Mouse (Mus musculus): ENCODE measurements around the gene Tusc2. TPM values are rescaled to one million over a fixed set of nuclear protein-coding genes. Genes with fewer than 3 reads are reported as not detected.

The Tusc2 gene
- 10 to 100 TPM; 25.7 to 26.8 TPM for total RNA-seq (2021)

- intact Hi-C loops (cut with DNase I), result no loop called here
- DNase-seq, result peak; percentile 97
Observed at GRCm38 (mm10) chr9:107563029-107563581, at the start of gene Tusc2. Gene Tusc2 (plus strand): TSS chr9:107563255.

DNA sequence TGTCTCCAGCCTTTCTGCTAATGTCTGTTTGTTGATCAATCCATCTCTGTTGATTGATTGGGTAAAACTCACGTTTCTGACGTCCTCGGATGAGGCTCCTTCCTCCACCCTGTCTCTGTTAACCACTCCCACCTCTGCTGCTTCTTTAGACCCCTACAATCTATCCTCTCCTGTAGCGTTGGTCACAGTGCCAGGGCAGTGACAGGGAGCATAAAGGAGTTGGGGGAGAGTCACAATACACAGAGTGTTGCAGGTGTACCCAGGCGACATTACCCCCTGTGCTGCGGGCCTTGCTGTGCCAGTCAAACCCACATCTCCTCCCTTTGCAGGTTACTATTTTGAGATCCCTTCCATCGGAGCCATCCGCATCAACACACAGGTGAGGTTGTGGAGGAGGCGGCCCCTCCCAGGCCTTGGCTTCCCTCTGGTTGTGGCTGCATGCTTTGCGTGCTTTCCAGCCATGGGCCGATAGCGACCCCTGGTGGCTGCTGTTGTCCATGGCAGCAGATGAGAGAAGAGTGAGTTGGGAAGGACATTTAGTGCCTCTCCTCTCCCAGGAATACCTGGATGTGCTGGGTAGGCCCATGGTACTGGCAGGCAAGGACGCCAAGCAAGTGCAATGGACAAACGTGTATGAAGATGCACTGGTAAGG is 48.6 kb upstream of the Tusc2 start:
- intact Hi-C loops (cut with DNase I), result loop anchor here (1.0 to 10.0 kb wide), 4 partner anchors 148 to 610 kb away; no protein-coding TSS in a partner anchor

GRCm38 (mm10) chr9:107520331-107520730 is 42.7 kb upstream of the Tusc2 start:
- intact Hi-C loops (cut with DNase I), result no loop called here
- DNase-seq, result no peak

More for the DNA sequence above, 48.6 kb upstream of the Tusc2 start:
- DNase-seq, result peak; percentile 82 to 92

DNA sequence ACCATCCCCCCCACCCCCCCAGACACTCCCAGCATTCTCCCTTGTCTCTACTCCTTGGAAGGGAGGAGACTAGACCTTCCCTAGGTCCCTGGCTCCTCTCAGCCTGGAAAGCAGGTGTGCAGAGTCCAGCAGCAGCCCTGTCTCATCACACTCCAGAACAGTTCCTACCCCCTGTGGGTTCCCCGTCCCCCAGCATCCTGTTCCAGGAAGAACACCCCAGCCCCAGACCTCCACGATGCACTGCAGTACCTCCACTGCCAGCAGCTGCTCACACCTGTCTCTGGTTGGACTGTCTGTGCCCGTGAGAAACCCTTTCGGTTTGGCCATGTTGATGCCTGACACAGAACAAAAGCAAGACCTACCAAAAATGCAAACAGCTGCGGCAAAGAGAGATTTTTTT is 41.9 kb upstream of the Tusc2 start:
- no peak for DNase-seq
- intact Hi-C loops (cut with DNase I), result no loop called here

- no peak for DNase-seq
- intact Hi-C loops (cut with DNase I), result no loop called here
Observed at GRCm38 (mm10) chr9:107521711-107522399, 41.2 kb upstream of the Tusc2 start.

- intact Hi-C loops (cut with DNase I), result no loop called here
- no peak for DNase-seq
Observed at GRCm38 (mm10) chr9:107522400-107522711, 40.7 kb upstream of the Tusc2 start.

- DNase-seq, result peak; percentile 59 to 73
Observed at GRCm38 (mm10) chr9:107526198-107527026, 36.6 kb upstream of the Tusc2 start.

GRCm38 (mm10) chr9:107533791-107534407 is 29.2 kb upstream of the Tusc2 start, which contains the start of gene Tmem115:
Gene Tmem115 (plus strand): TSS chr9:107533945.
- DNase-seq, result peak; percentile 95
- intact Hi-C loops (cut with DNase I), result no loop called here

More at GRCm38 (mm10) chr9:107526198-107527026, 36.6 kb upstream of the Tusc2 start:
- intact Hi-C loops (cut with DNase I), result no loop called here

- intact Hi-C loops (cut with DNase I), result no loop called here
- peak; percentile 53 to 67 for DNase-seq
Observed at GRCm38 (mm10) chr9:107534408-107535202, 28.4 kb upstream of the Tusc2 start.

DNA sequence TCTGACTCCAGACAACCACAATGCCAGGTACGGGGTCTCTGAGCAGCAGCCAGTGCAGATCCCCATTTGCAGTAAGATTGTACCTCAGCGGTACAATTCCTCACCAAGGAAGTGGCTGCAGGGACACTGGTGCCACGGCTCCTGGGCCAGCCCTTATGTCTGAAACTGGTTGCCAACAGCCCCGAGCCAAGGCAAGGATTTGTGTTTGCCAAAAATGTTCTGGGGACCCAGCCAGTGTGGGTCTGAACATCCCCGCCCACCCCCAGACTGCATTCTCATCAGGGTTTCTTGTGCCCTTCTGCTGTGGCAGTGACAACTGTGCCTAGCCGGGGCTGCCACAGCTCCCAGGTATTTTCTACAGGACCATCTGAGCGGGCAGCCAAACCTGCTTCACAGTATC is 24.8 kb upstream of the Tusc2 start:
- DNase-seq, result no peak
- intact Hi-C loops (cut with DNase I), result no loop called here

GRCm38 (mm10) chr9:107538711-107539110 is 24.3 kb upstream of the Tusc2 start:
- no peak for DNase-seq
- intact Hi-C loops (cut with DNase I), result no loop called here

- intact Hi-C loops (cut with DNase I), result no loop called here
- DNase-seq, result no peak
Observed at GRCm38 (mm10) chr9:107539940-107540339, 23.1 kb upstream of the Tusc2 start.

DNA sequence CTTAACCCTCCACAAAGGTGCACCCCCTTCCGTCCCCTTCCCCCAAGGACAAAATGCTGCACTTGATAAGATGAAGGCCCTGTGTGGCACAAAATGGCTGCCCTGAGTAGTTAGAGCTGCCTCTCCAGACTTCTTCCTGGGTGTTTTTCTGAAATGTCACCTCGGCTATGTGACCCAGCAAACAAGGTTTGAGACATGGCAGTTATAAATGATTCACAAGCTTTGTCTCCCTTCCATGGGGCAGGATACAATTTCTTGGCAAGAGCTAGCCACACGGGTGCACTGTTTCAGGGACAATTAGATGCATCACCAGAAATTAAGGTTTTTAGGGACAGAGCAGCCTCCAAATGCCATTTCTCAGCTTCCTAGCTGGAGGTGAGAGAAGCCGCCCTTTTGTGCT is 22.6 kb upstream of the Tusc2 start:
- DNase-seq, result no peak
- intact Hi-C loops (cut with DNase I), result no loop called here

GRCm38 (mm10) chr9:107541005-107541404 is 22.1 kb upstream of the Tusc2 start:
- no peak for DNase-seq

GRCm38 (mm10) chr9:107541474-107542351 is 21.3 kb upstream of the Tusc2 start, which contains the start of the genes Cyb561d2 and Nprl2:
Gene Cyb561d2 (minus strand): TSS chr9:107542193.
Gene Nprl2 (plus strand): TSS chr9:107542226.
- intact Hi-C loops (cut with DNase I), result no loop called here
- peak; percentile 96 to 97 for DNase-seq

More at GRCm38 (mm10) chr9:107541005-107541404, 22.1 kb upstream of the Tusc2 start:
- intact Hi-C loops (cut with DNase I), result no loop called here

- intact Hi-C loops (cut with DNase I), result no loop called here
- no peak for DNase-seq
Observed at GRCm38 (mm10) chr9:107542352-107542686, 20.7 kb upstream of the Tusc2 start.

DNA sequence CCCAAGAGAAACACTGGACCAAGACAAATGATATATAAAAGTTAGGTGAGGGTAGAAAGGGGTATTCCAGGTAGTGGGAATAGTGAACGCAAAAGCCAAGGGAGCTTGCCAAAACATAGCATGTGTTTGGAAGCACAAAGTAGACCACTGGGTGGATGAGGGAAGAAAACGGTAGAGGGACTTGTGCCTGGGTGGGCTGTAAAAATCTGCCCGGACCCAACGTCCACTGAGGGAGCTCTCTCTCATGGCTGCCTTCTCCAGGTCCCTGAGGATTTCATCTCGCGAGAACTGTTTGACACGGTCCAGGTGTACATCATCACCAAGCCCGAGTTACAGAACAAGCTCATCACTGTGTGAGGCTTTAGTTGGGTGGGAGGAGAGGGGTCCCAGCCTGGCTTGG is 20.3 kb upstream of the Tusc2 start:
- no peak for DNase-seq
- intact Hi-C loops (cut with DNase I), result no loop called here

- DNase-seq, result no peak
- intact Hi-C loops (cut with DNase I), result no loop called here
Observed at GRCm38 (mm10) chr9:107543299-107543698, 19.8 kb upstream of the Tusc2 start.

GRCm38 (mm10) chr9:107544196-107544700 is 18.8 kb upstream of the Tusc2 start:
- intact Hi-C loops (cut with DNase I), result no loop called here
- DNase-seq, result no peak

Data from heart, postnatal 10 days (tissue).